Mouse (Mus musculus) lung, embryonic 15.5 days (tissue): ENCODE data around the gene Prnd. TPM values are rescaled to one million over a fixed set of nuclear protein-coding genes. Genes with fewer than 3 reads are reported as not detected.

Experiments used
- ATAC-seq: fragments of 200-750 bp; cut with Nextera tagmentation; 2 replicates; pipeline ENCODE4 v1.8.0; 2017; ENCODE audit warnings: moderate number of reproducible peaks, borderline replicate concordance; ENCODE audit not compliant: low FRiP score, low TSS enrichment; ENCODE audit errors: extremely low read depth
- H3K27ac ChIP-seq: fragments of 300-500 bp; sonication (generic); 2 replicates; pipeline ENCODE4 v1.5.1; 2015; ENCODE audit warnings: moderate library complexity, mild to moderate bottlenecking, inconsistent platforms
- H3K27me3 ChIP-seq: fragments of 300-500 bp; sonication (generic); 2 replicates; pipeline ENCODE4 v1.6.1; 2015; ENCODE audit warnings: inconsistent platforms
- H3K36me3 ChIP-seq: fragments of 300-500 bp; sonication (generic); 2 replicates; pipeline ENCODE4 v1.6.1; 2015; ENCODE audit warnings: inconsistent platforms
- H3K4me1 ChIP-seq: fragments of 300-500 bp; sonication (generic); 2 replicates; pipeline ENCODE4 v1.6.1; 2015; ENCODE audit warnings: inconsistent platforms
- H3K4me2 ChIP-seq: fragments of 300-500 bp; sonication (generic); 2 replicates; pipeline ENCODE4 v1.6.1; 2015; ENCODE audit warnings: inconsistent platforms, mild to moderate bottlenecking, moderate library complexity
- H3K4me3 ChIP-seq: fragments of 300-500 bp; sonication (generic); 2 replicates; pipeline ENCODE4 v1.5.1; 2015; ENCODE audit warnings: mild to moderate bottlenecking, inconsistent platforms
- H3K9ac ChIP-seq: fragments of 300-500 bp; sonication (generic); 2 replicates; pipeline ENCODE4 v1.6.1; 2015; ENCODE audit warnings: inconsistent platforms
- H3K9me3 ChIP-seq: fragments of 300-500 bp; sonication (generic); 2 replicates; pipeline ENCODE4 v1.6.1; 2016; ENCODE audit warnings: inconsistent platforms
- WGBS: fragments of 180-500 bp; shearing (Covaris S2); methylation state at CpG from one replicate; pipeline ENCODE4 v1.1.7; 2015; 5-methylcytosine and 5-hydroxymethylcytosine counted together
- polyA plus RNA-seq: library from polyadenylated mRNA; unstranded; fragments of >200 nt; fragmentation: Nextera tagmentation; extraction: Ambion mirVana; gene quantifications from 2 replicates; pipeline ENCODE4 v1.2.1, GENCODE M21; 2015

Gene Prnd
- polyA plus RNA-seq, 1 experiment from 2014 or later = 44.2 TPM

GRCm38 (mm10) chr2:131941501-131941900 lies 9.2 kb upstream of the Prnd start:
- Histone ChIP-seq H3K9me3 (no peaks in the 10 kb centered on the region), H3K27ac (no peak overlapping the region), H3K4me2 (no peak overlapping the region), H3K4me3 (no peak overlapping the region), H3K27me3 (no peaks in the 10 kb centered on the region), H3K36me3 (no peaks in the 10 kb centered on the region), H3K9ac (no peak overlapping the region), H3K4me1 (peaks cover 4% of the 10 kb centered on the region; the same call in 1 of the 2 replicates)
- ATAC-seq = no peak
- 86% methylated on average over 6 of the region's 6 CpGs for WGBS

GRCm38 (mm10) chr2:131944370-131944769 lies 6.3 kb upstream of the Prnd start:
- no peak for ATAC-seq
- Histone ChIP-seq H3K9ac (no peak overlapping the region), H3K4me2 (no peak overlapping the region), H3K9me3 (no peaks in the 10 kb centered on the region), H3K4me1 (0 out of 2 replicates have a peak, but pooled peaks cover 5% of the 10 kb centered on the region), H3K27ac (peak overlapping the region; percentile 46; the same call in 1 of the 2 replicates), H3K27me3 (no peaks in the 10 kb centered on the region), H3K4me3 (no peak overlapping the region), H3K36me3 (no peaks in the 10 kb centered on the region)
- 17% methylated on average over 1 of the region's 1 CpGs for WGBS

- Histone ChIP-seq H3K4me3 (no peak overlapping the region), H3K27ac (peak overlapping the region; percentile 51), H3K9ac (no peak overlapping the region), H3K9me3 (no peaks in the 10 kb centered on the region), H3K36me3 (no peaks in the 10 kb centered on the region), H3K27me3 (0 out of 2 replicates have a peak, but pooled peaks cover under 1% of the 10 kb centered on the region), H3K4me2 (no peak overlapping the region), H3K4me1 (0 out of 2 replicates have a peak, but pooled peaks cover 5% of the 10 kb centered on the region)
- ATAC-seq = no peak
- 55% methylated on average over 8 of the region's 8 CpGs for WGBS
These were observed 5.4 kb upstream of the Prnd start for GRCm38 (mm10) chr2:131945225-131945624.

GRCm38 (mm10) chr2:131945765-131946164 lies 4.9 kb upstream of the Prnd start:
- Histone ChIP-seq H3K4me2 (no peak overlapping the region), H3K27ac (peak overlapping the region; percentile 51), H3K36me3 (no peaks in the 10 kb centered on the region), H3K4me1 (peaks cover 8% of the 10 kb centered on the region; the same call in 1 of the 2 replicates), H3K9ac (no peak overlapping the region), H3K27me3 (peaks cover 6% of the 10 kb centered on the region; the same call in 1 of the 2 replicates), H3K4me3 (no peak overlapping the region), H3K9me3 (no peaks in the 10 kb centered on the region)
- 70% methylated on average over 6 of the region's 6 CpGs for WGBS
- ATAC-seq = no peak

- H3K9ac ChIP-seq = no peak overlapping the region
- H3K36me3 ChIP-seq = no peaks in the 10 kb centered on the region
- no peak overlapping the region for H3K4me3 ChIP-seq
- H3K9me3 ChIP-seq = no peaks in the 10 kb centered on the region
- H3K27me3 ChIP-seq = peaks cover 6% of the 10 kb centered on the region; the same call in 1 of the 2 replicates
- H3K4me2 ChIP-seq = no peak overlapping the region
- peaks cover 9% of the 10 kb centered on the region; the same call in 1 of the 2 replicates for H3K4me1 ChIP-seq
- 77% methylated on average over 16 of the region's 16 CpGs for WGBS
- no peak for ATAC-seq
- peak overlapping the region; percentile 51; the same call in 1 of the 2 replicates for H3K27ac ChIP-seq
These were observed 4.3 kb upstream of the Prnd start for GRCm38 (mm10) chr2:131946351-131946750.

GRCm38 (mm10) chr2:131948156-131948555 lies 2.5 kb upstream of the Prnd start:
- Histone ChIP-seq H3K4me2 (no peak overlapping the region), H3K36me3 (no peaks in the 10 kb centered on the region), H3K4me3 (no peak overlapping the region), H3K4me1 (peaks cover 16% of the 10 kb centered on the region), H3K27ac (no peak overlapping the region), H3K9me3 (no peaks in the 10 kb centered on the region), H3K27me3 (peaks cover 15% of the 10 kb centered on the region; the same call in 1 of the 2 replicates), H3K9ac (no peak overlapping the region)
- no peak for ATAC-seq
- WGBS = 63% methylated on average over 3 of the region's 3 CpGs

- Histone ChIP-seq H3K9ac (no peak overlapping the region), H3K27ac (peak overlapping the region; percentile 12; the same call in 1 of the 2 replicates), H3K9me3 (no peaks in the 10 kb centered on the region), H3K4me2 (no peak overlapping the region), H3K36me3 (no peaks in the 10 kb centered on the region), H3K4me3 (no peak overlapping the region), H3K4me1 (peaks cover 19% of the 10 kb centered on the region), H3K27me3 (peaks cover 21% of the 10 kb centered on the region; the same call in 1 of the 2 replicates)
- no peak for ATAC-seq
- WGBS = 60% methylated on average over 11 of the region's 11 CpGs
These were observed 1.6 kb upstream of the Prnd start for GRCm38 (mm10) chr2:131948916-131949639.

- Histone ChIP-seq H3K27me3 (peaks cover 24% of the 10 kb centered on the region; the same call in 1 of the 2 replicates), H3K36me3 (no peaks in the 10 kb centered on the region), H3K4me1 (peaks cover 22% of the 10 kb centered on the region), H3K9me3 (no peaks in the 10 kb centered on the region), H3K9ac (no peak overlapping the region), H3K4me2 (0 out of 2 replicates have a peak overlapping the region, but pooled peaks have one; percentile 3), H3K27ac (peak overlapping the region; percentile 38; the same call in 1 of the 2 replicates), H3K4me3 (no peak overlapping the region)
- 0 out of 2 replicates have a peak, but pooled peaks have one; percentile 21 for ATAC-seq
- WGBS = 36% methylated on average over 9 of the region's 9 CpGs
These were observed 679 bp upstream of the Prnd start for GRCm38 (mm10) chr2:131949767-131950597.

GRCm38 (mm10) chr2:131952456-131952855 lies 1.8 kb downstream of the Prnd start:
- Histone ChIP-seq H3K9ac (no peak overlapping the region), H3K9me3 (no peaks in the 10 kb centered on the region), H3K36me3 (no peaks in the 10 kb centered on the region), H3K4me3 (peak overlapping the region; percentile 20; the same call in 1 of the 2 replicates), H3K4me1 (peaks cover 28% of the 10 kb centered on the region), H3K4me2 (peak overlapping the region; percentile 50), H3K27ac (no peak overlapping the region), H3K27me3 (peaks cover 24% of the 10 kb centered on the region; the same call in 1 of the 2 replicates)
- WGBS = 42% methylated on average over 2 of the region's 2 CpGs
- ATAC-seq = no peak

- Histone ChIP-seq H3K27ac (no peak overlapping the region), H3K36me3 (no peaks in the 10 kb centered on the region), H3K9ac (no peak overlapping the region), H3K4me3 (peak overlapping the region; percentile 20), H3K27me3 (peaks cover 24% of the 10 kb centered on the region; the same call in 1 of the 2 replicates), H3K4me1 (peaks cover 28% of the 10 kb centered on the region), H3K9me3 (no peaks in the 10 kb centered on the region), H3K4me2 (peak overlapping the region; percentile 50)
- no peak for ATAC-seq
- WGBS = 13% methylated on average over 29 of the region's 29 CpGs
These were observed 2.4 kb downstream of the Prnd start for GRCm38 (mm10) chr2:131952961-131953538.

GRCm38 (mm10) chr2:131953711-131954110 lies 3.0 kb downstream of the Prnd start:
- H3K9me3 ChIP-seq = no peaks in the 10 kb centered on the region
- no peak overlapping the region; the same call in 1 of the 2 replicates for H3K4me3 ChIP-seq
- no peak for ATAC-seq
- H3K36me3 ChIP-seq = no peaks in the 10 kb centered on the region
- peaks cover 24% of the 10 kb centered on the region; the same call in 1 of the 2 replicates for H3K27me3 ChIP-seq
- no peak overlapping the region for H3K9ac ChIP-seq
- no peak overlapping the region for H3K27ac ChIP-seq
- peak overlapping the region; percentile 50 for H3K4me2 ChIP-seq
- H3K4me1 ChIP-seq = peaks cover 22% of the 10 kb centered on the region
- 84% methylated on average over 4 of the region's 4 CpGs for WGBS
